Mouse (Mus musculus): ENCODE measurements around the gene U2af1l4.

Gene U2af1l4

DNA sequence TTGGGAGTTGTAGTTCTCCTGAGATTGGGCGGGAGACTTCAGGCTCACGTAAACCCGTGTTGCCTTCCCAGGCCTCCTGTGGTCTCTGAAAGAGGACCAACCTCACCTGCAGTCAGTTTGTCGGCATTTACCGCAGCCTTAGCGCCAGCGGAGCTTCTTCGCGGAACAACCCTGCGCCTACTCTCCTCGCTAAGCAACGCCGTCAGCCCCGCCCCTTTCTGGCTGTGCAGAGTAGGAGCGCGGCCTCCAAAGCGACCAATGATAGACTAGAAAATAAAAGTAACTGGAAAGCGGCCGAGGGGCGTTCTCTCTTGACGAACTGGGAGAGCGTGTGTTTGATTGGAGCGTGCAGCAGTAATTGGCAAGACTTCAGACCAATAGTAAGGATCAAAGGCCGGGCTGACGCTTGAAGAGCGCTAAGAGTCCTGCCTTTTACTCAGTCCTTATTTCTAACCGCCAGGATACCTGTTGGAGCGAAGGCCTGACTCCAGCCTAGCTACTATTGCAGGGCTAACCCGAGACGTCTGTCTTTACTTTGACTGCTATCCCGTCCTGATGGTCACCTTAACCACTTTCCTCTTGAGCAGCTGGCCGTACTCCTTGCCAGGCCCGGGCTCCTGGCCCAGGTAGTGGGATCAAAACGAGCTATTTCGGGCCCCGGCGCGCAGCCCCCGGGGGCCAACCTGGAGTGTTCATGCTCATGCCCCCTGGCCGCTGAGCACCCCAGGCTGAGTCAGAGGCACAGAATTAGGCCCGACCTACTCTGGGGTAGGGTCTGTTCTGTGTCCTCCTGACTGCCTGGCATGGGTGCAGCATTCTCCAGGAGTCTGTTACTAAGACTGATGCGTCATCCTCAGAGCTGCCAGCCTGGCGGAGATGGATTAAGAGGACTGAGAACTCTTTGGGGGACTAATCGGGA, 10.7 kb upstream of the U2af1l4 start, which contains the start of the genes Hspb6 and Proser3:
TSS of gene Hspb6 (plus strand) at position 77 of the 919 bp plus-strand sequence.
TSS of gene Proser3 (minus strand) at position 198 of the 919 bp plus-strand sequence.
- in situ Hi-C loops (cut with MseI, MboI) = no loop called here

GRCm38 (mm10) chr7:30553021-30553589, 10.0 kb upstream of the U2af1l4 start:
- in situ Hi-C loops (cut with MseI, MboI) = no loop called here

DNA sequence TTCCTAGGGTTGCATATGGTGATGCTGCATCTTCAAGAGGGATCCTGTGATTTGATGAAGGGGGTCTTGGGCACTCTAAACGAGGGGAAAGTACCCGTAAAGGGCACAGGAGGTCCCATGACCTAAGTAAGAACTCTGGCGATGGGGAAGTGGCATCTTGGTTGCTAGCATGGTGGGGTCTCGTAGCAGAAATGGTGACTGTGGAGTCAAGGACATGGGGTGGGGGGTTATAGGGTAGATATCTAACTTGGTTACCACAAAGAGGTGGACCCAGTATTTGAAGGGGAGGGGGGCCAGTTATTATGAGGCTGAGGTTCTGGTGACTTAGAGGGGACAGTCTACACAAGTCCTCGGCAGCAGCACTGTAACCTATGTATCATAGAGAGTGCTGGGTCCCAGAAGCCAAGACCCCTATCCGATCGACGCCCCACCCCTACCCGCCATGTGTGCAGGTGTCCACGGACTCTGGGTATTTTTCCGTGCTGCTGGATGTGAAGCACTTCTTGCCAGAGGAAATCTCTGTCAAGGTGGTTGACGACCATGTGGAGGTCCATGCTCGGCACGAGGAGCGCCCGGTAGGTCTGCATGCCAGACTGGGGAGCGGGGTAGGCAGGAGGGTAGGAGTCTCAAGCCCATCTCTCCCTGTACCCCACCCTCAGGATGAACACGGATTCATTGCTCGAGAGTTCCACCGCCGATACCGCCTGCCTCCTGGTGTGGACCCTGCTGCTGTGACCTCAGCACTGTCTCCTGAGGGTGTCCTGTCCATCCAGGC, 9.1 kb upstream of the U2af1l4 start:
- in situ Hi-C loops (cut with MseI, MboI) = no loop called here

GRCm38 (mm10) chr7:30556894-30557536, 6.1 kb upstream of the U2af1l4 start:
- in situ Hi-C loops (cut with MseI, MboI) = no loop called here

GRCm38 (mm10) chr7:30557901-30558514, 5.1 kb upstream of the U2af1l4 start:
- in situ Hi-C loops (cut with MseI, MboI) = no loop called here

GRCm38 (mm10) chr7:30558656-30559442, 4.3 kb upstream of the U2af1l4 start:
- in situ Hi-C loops (cut with MseI, MboI) = no loop called here

GRCm38 (mm10) chr7:30559443-30559954, 3.6 kb upstream of the U2af1l4 start, which contains the start of gene Lin37:
Gene Lin37, minus strand, starts transcription at chr7:30559838.
- in situ Hi-C loops (cut with MseI, MboI) = no loop called here

- in situ Hi-C loops (cut with MseI, MboI) = no loop called here
Measured at GRCm38 (mm10) chr7:30560296-30560695, 2.8 kb upstream of the U2af1l4 start.

DNA sequence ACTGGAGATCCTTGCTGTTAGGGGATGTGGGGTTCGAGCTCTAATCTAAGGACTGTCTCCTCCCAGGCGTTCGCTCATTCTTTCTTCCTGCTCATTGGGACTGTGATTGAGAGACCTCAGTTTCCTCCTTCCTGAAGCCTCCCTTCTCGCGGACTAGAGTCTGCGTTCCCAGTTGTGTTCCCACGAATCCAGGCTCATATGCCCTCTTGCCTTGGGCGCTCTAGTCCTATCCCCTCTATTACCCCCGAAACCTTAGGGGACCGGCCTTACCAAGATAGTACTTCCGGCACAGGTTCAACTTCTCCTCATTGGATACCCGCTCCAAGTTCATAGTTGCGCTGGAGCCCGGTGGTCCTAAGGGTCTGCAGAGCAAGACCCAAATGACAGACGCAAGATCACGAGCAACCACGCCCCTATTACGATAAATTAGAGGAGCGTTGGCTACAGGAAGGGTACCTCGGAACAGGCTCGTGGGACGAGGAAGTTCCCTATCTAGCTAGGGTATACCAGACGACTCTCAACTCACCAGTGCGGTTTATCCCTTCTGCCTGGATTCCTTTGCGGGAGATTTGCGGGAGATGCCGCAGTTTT, 480 bp upstream of the U2af1l4 start:
- in situ Hi-C loops (cut with MseI, MboI) = no loop called here

DNA sequence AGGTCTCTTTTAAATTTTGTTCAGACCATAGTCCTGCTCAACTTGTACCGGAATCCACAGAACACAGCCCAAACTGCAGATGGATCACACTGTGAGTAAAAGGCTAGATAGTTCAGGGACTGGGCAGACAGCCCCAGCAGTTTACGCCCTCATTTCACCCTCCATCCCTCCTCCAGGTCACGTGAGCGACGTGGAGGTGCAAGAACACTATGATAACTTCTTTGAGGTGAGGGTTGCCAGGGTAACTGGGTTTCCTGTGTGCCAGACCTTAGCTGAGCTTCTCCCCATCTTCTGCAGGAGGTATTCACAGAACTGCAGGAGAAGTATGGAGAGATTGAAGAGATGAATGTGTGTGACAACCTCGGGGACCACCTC, 792 bp downstream of the U2af1l4 start:
- in situ Hi-C loops (cut with MseI, MboI) = no loop called here

- in situ Hi-C loops (cut with MseI, MboI) = no loop called here
Measured at GRCm38 (mm10) chr7:30564970-30565571, 2.0 kb downstream of the U2af1l4 start, which contains the start of gene Igflr1. Gene Igflr1, plus strand, starts transcription at chr7:30565427.

- in situ Hi-C loops (cut with MseI, MboI) = no loop called here
Measured at GRCm38 (mm10) chr7:30566033-30566432, 2.9 kb downstream of the U2af1l4 start.

DNA sequence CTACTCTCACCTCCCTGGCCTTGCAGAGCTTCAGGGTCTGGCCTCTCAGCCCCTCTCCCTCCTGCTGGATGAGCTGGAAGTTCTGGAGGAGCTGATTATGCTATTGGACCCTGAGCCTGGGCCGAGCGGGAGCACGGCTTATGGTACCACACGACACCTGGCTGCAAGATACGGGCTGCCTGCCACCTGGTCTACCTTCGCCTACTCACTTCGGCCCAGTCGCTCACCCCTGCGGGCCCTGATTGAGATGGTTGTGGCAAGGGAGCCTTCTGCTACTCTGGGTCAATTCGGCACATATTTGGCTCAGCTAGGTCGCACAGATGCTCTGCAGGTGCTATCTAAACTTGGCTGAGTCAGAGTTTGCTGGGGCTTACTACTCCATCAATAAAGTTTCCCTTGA, 4.5 kb downstream of the U2af1l4 start:
- in situ Hi-C loops (cut with MseI, MboI) = no loop called here

- in situ Hi-C loops (cut with MseI, MboI) = no loop called here
Measured at GRCm38 (mm10) chr7:30572389-30572788, 9.3 kb downstream of the U2af1l4 start.

GRCm38 (mm10) chr7:30572969-30573368, 9.9 kb downstream of the U2af1l4 start:
- in situ Hi-C loops (cut with MseI, MboI) = no loop called here

GRCm38 (mm10) chr7:30579950-30580349, 16.8 kb downstream of the U2af1l4 start:
- in situ Hi-C loops (cut with MseI, MboI) = no loop called here

GRCm38 (mm10) chr7:30581547-30581946, 18.4 kb downstream of the U2af1l4 start:
- in situ Hi-C loops (cut with MseI, MboI) = no loop called here

DNA sequence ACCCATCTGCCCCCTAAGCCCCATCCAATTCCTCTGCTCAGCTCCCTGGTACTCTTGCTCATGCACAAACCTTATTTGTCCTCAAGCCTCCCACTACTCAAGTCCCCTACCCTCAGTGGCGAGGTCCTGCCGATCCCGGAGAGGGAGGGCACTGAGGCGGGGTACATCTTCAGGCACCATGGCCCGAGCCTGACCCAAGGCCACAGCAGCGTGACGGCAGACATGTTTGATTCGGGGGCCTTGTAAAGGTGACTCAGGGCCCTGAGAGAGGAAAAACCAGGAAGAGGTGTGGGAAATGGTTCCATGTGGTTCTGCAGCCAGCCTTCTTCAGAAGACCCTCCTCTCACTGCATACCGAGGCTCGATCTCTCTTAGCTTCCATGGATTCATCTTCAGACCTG, 21.2 kb downstream of the U2af1l4 start:
- in situ Hi-C loops (cut with MseI, MboI) = no loop called here

DNA sequence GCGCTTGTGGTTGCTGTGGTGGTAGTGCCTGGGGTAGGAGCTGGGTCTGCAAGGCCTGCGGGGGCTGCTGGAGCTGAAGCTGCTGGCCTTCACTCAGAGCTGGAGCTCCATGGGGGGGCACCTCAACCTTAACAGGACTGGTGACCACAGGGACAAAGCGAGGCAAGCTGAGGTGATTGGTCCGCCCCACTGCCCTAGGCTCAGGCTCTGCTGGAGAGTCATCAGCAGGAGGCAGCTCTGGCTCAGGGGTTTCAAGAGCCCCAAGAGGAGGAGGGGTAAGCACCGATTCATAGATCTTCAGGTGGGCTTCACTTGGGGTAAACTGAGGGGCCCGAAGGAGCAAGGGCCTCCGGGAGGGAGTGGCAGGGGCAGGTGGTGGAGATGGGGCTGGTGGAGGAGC, 22.1 kb downstream of the U2af1l4 start:
- in situ Hi-C loops (cut with MseI, MboI) = no loop called here
